Mouse (Mus musculus): Measurements from ENCODE around the gene Nim1k.
"Not testable (repeated sequence)": the region's sequence is repeated elsewhere in the genome, so short reads cannot be mapped to it uniquely, and the experiment has no call there.

Gene Nim1k

GRCm38 (mm10) chr13:119690039-119690728 is 65.5 kb downstream of the Nim1k start, which contains the start of gene Hmgcs1:
Gene Hmgcs1, plus strand, starts transcription at chr13:119690379.
- DNase-seq (ENCODE audit: extremely low spot score, low spot score) = peak; percentile 100

GRCm38 (mm10) chr13:119689709-119690038 is 66.0 kb downstream of the Nim1k start:
- DNase-seq (ENCODE audit: extremely low spot score, low spot score) = no peak

- DNase-seq (ENCODE audit: extremely low spot score, low spot score) = no peak
Observed at GRCm38 (mm10) chr13:119684416-119685177, 71.1 kb downstream of the Nim1k start.

- no peak for DNase-seq (ENCODE audit: extremely low spot score, low spot score)
Observed at GRCm38 (mm10) chr13:119681161-119681560, 74.5 kb downstream of the Nim1k start.

GRCm38 (mm10) chr13:119679721-119680120 is 76.0 kb downstream of the Nim1k start:
- no peak for DNase-seq (ENCODE audit: extremely low spot score, low spot score)

GRCm38 (mm10) chr13:119678794-119679193 is 76.9 kb downstream of the Nim1k start:
- no peak for DNase-seq (ENCODE audit: extremely low spot score, low spot score)

GRCm38 (mm10) chr13:119661420-119661819 is 94.3 kb downstream of the Nim1k start:
- DNase-seq (ENCODE audit: extremely low spot score, low spot score) = not testable (repeated sequence)
